ENCODE assay signal across 13 mouse cellular contexts in genomic region chr4:35006056-35006455, GRCm38 (mm10).
A peak's percentile ranks its signal among the peaks of the same experiment; 100 is the strongest.
DNase-seq lines count a peak whose midpoint lies in the region; ATAC-seq and TF ChIP-seq lines count a peak whose summit lies in the region.
"Had no signal": no experiment of that assay in that cellular context is flagged by ENCODE, and none has a peak within 500 bp of the region (broad histone marks: within the 10 kb centered on the region; RNA-seq: fewer than 3 reads in every experiment).

No protein-coding gene starts in this region.

- no peaks in the 10 kb centered on the region for H3K9me3 ChIP-seq in heart, postnatal 0 days (replicated peaks; ENCODE audit: control insufficient read depth, low read length)
- H3K9me3 ChIP-seq in forebrain, embryonic 12.5 days = no peaks in the 10 kb centered on the region
- H3K9me3 ChIP-seq in midbrain, embryonic 16.5 days (replicated peaks; ENCODE audit: control insufficient read depth, low read length, poor library complexity, severe bottlenecking) = no peaks in the 10 kb centered on the region
- H3K9me3 ChIP-seq in lung, postnatal 0 days (ENCODE audit: low read length) = no peaks in the 10 kb centered on the region
- H3K9me3 ChIP-seq: embryonic facial prominence, embryonic 10.5 days; G1E; lung, embryonic 15.5 days had no signal

- H3K9ac ChIP-seq in heart, postnatal 0 days (replicated peaks; ENCODE audit: low read depth, low read length) = no peak overlapping the region
- no peak overlapping the region for H3K9ac ChIP-seq in forebrain, embryonic 12.5 days
- no peak overlapping the region for H3K9ac ChIP-seq in midbrain, embryonic 16.5 days (ENCODE audit: low read depth, low read length)
- H3K9ac ChIP-seq in lung, postnatal 0 days (replicated peaks; ENCODE audit: low read depth) = no peak overlapping the region
- H3K9ac ChIP-seq: lung, embryonic 15.5 days had no signal

- no peak for TF ChIP-seq EP300 in heart, postnatal 0 days (IDR thresholded peaks at IDR 0.05; ENCODE audit: low read depth)
- no peak for TF ChIP-seq EP300 in lung, postnatal 0 days (IDR thresholded peaks at IDR 0.05)

- H3K4me1 ChIP-seq in heart, postnatal 0 days (ENCODE audit: control insufficient read depth, insufficient read depth) = peaks cover 18% of the 10 kb centered on the region
- peaks cover 12% of the 10 kb centered on the region for H3K4me1 ChIP-seq in forebrain, embryonic 12.5 days
- H3K4me1 ChIP-seq in midbrain, embryonic 16.5 days (ENCODE audit: control insufficient read depth, insufficient read depth, low read length) = peaks cover 7% of the 10 kb centered on the region
- no peaks in the 10 kb centered on the region; the same call in 1 of the 2 replicates for H3K4me1 ChIP-seq in lung, postnatal 0 days (ENCODE audit: insufficient read depth, low read depth, low read length)

- TF ChIP-seq CTCF in heart, postnatal 0 days (IDR thresholded peaks at IDR 0.05; ENCODE audit: low read depth) = no peak
- TF ChIP-seq CTCF in lung, postnatal 0 days (IDR thresholded peaks at IDR 0.05) = no peak

- peak; percentile 15; the same call in 1 of the 2 replicates for ATAC-seq in heart, postnatal 0 days (ENCODE audit: insufficient read depth, low read depth)
- ATAC-seq in forebrain, embryonic 12.5 days (ENCODE audit: low FRiP score) = peak; percentile 46
- ATAC-seq in midbrain, embryonic 16.5 days = 0 out of 2 replicates have a peak, but pooled peaks have one; percentile 19
- ATAC-seq in lung, postnatal 0 days = no peak

- H3K27ac ChIP-seq in heart, postnatal 0 days (ENCODE audit: low read depth) = no peak overlapping the region
- no peak overlapping the region for H3K27ac ChIP-seq in forebrain, embryonic 12.5 days
- H3K27ac ChIP-seq in midbrain, embryonic 16.5 days (ENCODE audit: low read length) = no peak overlapping the region
- no peak overlapping the region for H3K27ac ChIP-seq in lung, postnatal 0 days (ENCODE audit: low read length)
- H3K27ac ChIP-seq: embryonic facial prominence, embryonic 10.5 days; lung, embryonic 15.5 days had no signal

- WGBS in heart, postnatal 0 days = 38% methylated on average over 6 of the region's 6 CpGs
- 48% methylated on average over 6 of the region's 6 CpGs for WGBS in forebrain, embryonic 12.5 days
- 51% methylated on average over 6 of the region's 6 CpGs for WGBS in midbrain, embryonic 16.5 days
- WGBS in lung, postnatal 0 days = 59% methylated on average over 6 of the region's 6 CpGs

- no peaks in the 10 kb centered on the region for H3K27me3 ChIP-seq in heart, postnatal 0 days (ENCODE audit: control insufficient read depth, insufficient read depth, low read length)
- H3K27me3 ChIP-seq in forebrain, embryonic 12.5 days = no peaks in the 10 kb centered on the region
- H3K27me3 ChIP-seq in midbrain, embryonic 16.5 days (ENCODE audit: control insufficient read depth, insufficient read depth, low read depth, low read length) = no peaks in the 10 kb centered on the region
- H3K27me3 ChIP-seq in lung, postnatal 0 days (replicated peaks; ENCODE audit: insufficient read depth, low read length) = no peaks in the 10 kb centered on the region
- H3K27me3 ChIP-seq: lung, embryonic 15.5 days had no signal

- DNase-seq in heart, postnatal 0 days (ENCODE audit: low spot score) = no peak
- DNase-seq in heart, adult 8-10 months (ENCODE audit: low spot score) = no peak
- DNase-seq in right cerebral cortex, postnatal 10 days (ENCODE audit: low spot score in 2 of 2) = peak; percentile 46 to 56
- DNase-seq in right cerebral cortex, adult 2 months (ENCODE audit: low spot score in 2 of 2) = no peak
- no peak for DNase-seq in lung, postnatal 0 days (ENCODE audit: low spot score)
- DNase-seq in layer of hippocampus, adult 9-11 months = no peak
- DNase-seq: adrenal gland, adult 8-10 months; right cerebral cortex, adult 18-20 months had no signal

- H3K4me2 ChIP-seq in heart, postnatal 0 days (ENCODE audit: low read depth, low read length) = no peak overlapping the region
- no peak overlapping the region for H3K4me2 ChIP-seq in forebrain, embryonic 12.5 days
- H3K4me2 ChIP-seq in midbrain, embryonic 16.5 days (ENCODE audit: low read length) = no peak overlapping the region
- H3K4me2 ChIP-seq in lung, postnatal 0 days (replicated peaks; ENCODE audit: low read depth, low read length) = no peak overlapping the region
- H3K4me2 ChIP-seq: lung, embryonic 15.5 days had no signal

- H3K36me3 ChIP-seq in heart, postnatal 0 days (replicated peaks; ENCODE audit: control insufficient read depth, insufficient read depth, low read length) = no peaks in the 10 kb centered on the region
- H3K36me3 ChIP-seq in forebrain, embryonic 12.5 days (replicated peaks) = no peaks in the 10 kb centered on the region
- no peaks in the 10 kb centered on the region for H3K36me3 ChIP-seq in midbrain, embryonic 16.5 days (ENCODE audit: control insufficient read depth, insufficient read depth, low read length)
- no peaks in the 10 kb centered on the region for H3K36me3 ChIP-seq in lung, postnatal 0 days (ENCODE audit: insufficient read depth, low read length)
- H3K36me3 ChIP-seq: embryonic facial prominence, embryonic 10.5 days; G1E; lung, embryonic 15.5 days had no signal

- H3K4me3 ChIP-seq in heart, postnatal 0 days (ENCODE audit: low read depth, low read length) = no peak overlapping the region
- H3K4me3 ChIP-seq in forebrain, embryonic 12.5 days (replicated peaks) = no peak overlapping the region
- H3K4me3 ChIP-seq in midbrain, embryonic 16.5 days (ENCODE audit: low read depth, low read length) = no peak overlapping the region
- H3K4me3 ChIP-seq in lung, postnatal 0 days (ENCODE audit: low read depth, low read length) = no peak overlapping the region
- H3K4me3 ChIP-seq: embryonic facial prominence, embryonic 10.5 days; lung, embryonic 15.5 days had no signal

Comparison
In these comparisons a context has a peak if more than half of its experiments do, and no peak if none do; other contexts are left out.
1. DNase-seq: peak in right cerebral cortex, postnatal 10 days (2 of 2); none in heart, postnatal 0 days (single experiment), heart, adult 8-10 months (single experiment), right cerebral cortex, adult 2 months (0 of 2), lung, postnatal 0 days (single experiment) and layer of hippocampus, adult 9-11 months (single experiment).